Mouse (Mus musculus): ENCODE measurements at regions not wholly inside any gene's neighbourhood (a gene's known extent, or its start where the extent isn't known, plus 50 kb on each side); places are given as distances from the start of the nearest gene placed in this dataset.

- no peak for DNase-seq (ENCODE audit: low spot score)
- 71% methylated on average over 4 of the region's 4 CpGs for WGBS
These were observed 236.4 kb upstream of the Adgrl2 start for GRCm38 (mm10) chr3:149226723-149227122.

GRCm38 (mm10) chr3:149225684-149226083 lies 235.3 kb upstream of the Adgrl2 start:
- H3K36me3 ChIP-seq (ENCODE audit: insufficient read depth, low read length): no peaks in the 10 kb centered on the region
- H3K27ac ChIP-seq: no peak overlapping the region
- H3K9me3 ChIP-seq (replicated peaks; ENCODE audit: low read length): no peaks in the 10 kb centered on the region
- no peak overlapping the region for H3K4me3 ChIP-seq (replicated peaks; ENCODE audit: low read depth, low read length)
- TF ChIP-seq CTCF (IDR thresholded peaks at IDR 0.05; ENCODE audit: low read depth): no peak
- H3K9ac ChIP-seq (ENCODE audit: low read depth, low read length): no peak overlapping the region
- H3K4me2 ChIP-seq (ENCODE audit: low read length): no peak overlapping the region
- DNase-seq (ENCODE audit: low spot score) (no peak), ATAC-seq (replicated peaks; ENCODE audit: low FRiP score, low read depth) (no peak)
- no peaks in the 10 kb centered on the region for H3K27me3 ChIP-seq (ENCODE audit: insufficient read depth, low read length)
- WGBS: 66% methylated on average over 17 of the region's 17 CpGs
- H3K4me1 ChIP-seq (replicated peaks; ENCODE audit: insufficient read depth, low read length): no peaks in the 10 kb centered on the region; the same call in 1 of the 2 replicates

More at GRCm38 (mm10) chr3:149226723-149227122, 236.4 kb upstream of the Adgrl2 start:
- no peaks in the 10 kb centered on the region for H3K9me3 ChIP-seq (replicated peaks; ENCODE audit: low read length)
- no peak for ATAC-seq (replicated peaks; ENCODE audit: low FRiP score, low read depth)
- H3K4me3 ChIP-seq (replicated peaks; ENCODE audit: low read depth, low read length): no peak overlapping the region
- no peaks in the 10 kb centered on the region for H3K27me3 ChIP-seq (ENCODE audit: insufficient read depth, low read length)
- no peak for TF ChIP-seq CTCF (IDR thresholded peaks at IDR 0.05; ENCODE audit: low read depth)
- no peak overlapping the region for H3K9ac ChIP-seq (ENCODE audit: low read depth, low read length)
- H3K27ac ChIP-seq: no peak overlapping the region
- no peak overlapping the region for H3K4me2 ChIP-seq (ENCODE audit: low read length)
- no peaks in the 10 kb centered on the region for H3K36me3 ChIP-seq (ENCODE audit: insufficient read depth, low read length)
- no peaks in the 10 kb centered on the region for H3K4me1 ChIP-seq (replicated peaks; ENCODE audit: insufficient read depth, low read length)

GRCm38 (mm10) chr3:149224271-149224670 lies 233.9 kb upstream of the Adgrl2 start:
- 80% methylated on average over 4 of the region's 4 CpGs for WGBS
- ATAC-seq (replicated peaks; ENCODE audit: low FRiP score, low read depth): no peak
- DNase-seq (ENCODE audit: low spot score): no peak
- Histone ChIP-seq H3K9me3 (replicated peaks; ENCODE audit: low read length) (no peaks in the 10 kb centered on the region), H3K36me3 (ENCODE audit: insufficient read depth, low read length) (no peaks in the 10 kb centered on the region), H3K9ac (ENCODE audit: low read depth, low read length) (no peak overlapping the region), H3K27ac (no peak overlapping the region), H3K4me1 (replicated peaks; ENCODE audit: insufficient read depth, low read length) (peaks cover 14% of the 10 kb centered on the region), H3K4me3 (replicated peaks; ENCODE audit: low read depth, low read length) (no peak overlapping the region), H3K27me3 (ENCODE audit: insufficient read depth, low read length) (no peaks in the 10 kb centered on the region), H3K4me2 (ENCODE audit: low read length) (no peak overlapping the region)
- TF ChIP-seq CTCF (IDR thresholded peaks at IDR 0.05; ENCODE audit: low read depth): no peak

GRCm38 (mm10) chr3:149223776-149224175 lies 233.4 kb upstream of the Adgrl2 start:
- Histone ChIP-seq H3K4me2 (ENCODE audit: low read length) (no peak overlapping the region), H3K4me3 (replicated peaks; ENCODE audit: low read depth, low read length) (no peak overlapping the region), H3K9me3 (replicated peaks; ENCODE audit: low read length) (no peaks in the 10 kb centered on the region), H3K36me3 (ENCODE audit: insufficient read depth, low read length) (no peaks in the 10 kb centered on the region), H3K27ac (no peak overlapping the region), H3K4me1 (replicated peaks; ENCODE audit: insufficient read depth, low read length) (peaks cover 15% of the 10 kb centered on the region), H3K27me3 (ENCODE audit: insufficient read depth, low read length) (no peaks in the 10 kb centered on the region), H3K9ac (ENCODE audit: low read depth, low read length) (no peak overlapping the region)
- DNase-seq (ENCODE audit: low spot score) (no peak), ATAC-seq (replicated peaks; ENCODE audit: low FRiP score, low read depth) (no peak)
- 94% methylated on average over 5 of the region's 5 CpGs for WGBS
- TF ChIP-seq CTCF (IDR thresholded peaks at IDR 0.05; ENCODE audit: low read depth): no peak

- Histone ChIP-seq H3K4me1 (replicated peaks; ENCODE audit: insufficient read depth, low read length) (peaks cover 18% of the 10 kb centered on the region), H3K9ac (ENCODE audit: low read depth, low read length) (no peak overlapping the region), H3K9me3 (replicated peaks; ENCODE audit: low read length) (no peaks in the 10 kb centered on the region), H3K27ac (no peak overlapping the region), H3K4me2 (ENCODE audit: low read length) (no peak overlapping the region), H3K4me3 (replicated peaks; ENCODE audit: low read depth, low read length) (no peak overlapping the region), H3K36me3 (ENCODE audit: insufficient read depth, low read length) (no peaks in the 10 kb centered on the region), H3K27me3 (ENCODE audit: insufficient read depth, low read length) (no peaks in the 10 kb centered on the region)
- WGBS: 73% methylated on average over 4 of the region's 4 CpGs
- TF ChIP-seq CTCF (IDR thresholded peaks at IDR 0.05; ENCODE audit: low read depth): no peak
- ATAC-seq (replicated peaks; ENCODE audit: low FRiP score, low read depth) (no peak), DNase-seq (ENCODE audit: low spot score) (no peak)
These were observed 230.6 kb upstream of the Adgrl2 start for GRCm38 (mm10) chr3:149220958-149221357.

- ATAC-seq (replicated peaks; ENCODE audit: low FRiP score, low read depth): peak; percentile 68
These were observed 230.1 kb upstream of the Adgrl2 start for GRCm38 (mm10) chr3:149220304-149220951.

More at GRCm38 (mm10) chr3:149220304-149220951, 230.1 kb upstream of the Adgrl2 start:
- Histone ChIP-seq H3K9ac (ENCODE audit: low read depth, low read length) (no peak overlapping the region), H3K36me3 (ENCODE audit: insufficient read depth, low read length) (no peaks in the 10 kb centered on the region), H3K4me3 (replicated peaks; ENCODE audit: low read depth, low read length) (no peak overlapping the region), H3K9me3 (replicated peaks; ENCODE audit: low read length) (no peaks in the 10 kb centered on the region), H3K4me2 (ENCODE audit: low read length) (no peak overlapping the region), H3K27me3 (ENCODE audit: insufficient read depth, low read length) (no peaks in the 10 kb centered on the region), H3K27ac (peak overlapping the region; percentile 60; the same call in 1 of the 2 replicates), H3K4me1 (replicated peaks; ENCODE audit: insufficient read depth, low read length) (peaks cover 18% of the 10 kb centered on the region)
- TF ChIP-seq CTCF (IDR thresholded peaks at IDR 0.05; ENCODE audit: low read depth): no peak
- peak; percentile 49 for DNase-seq (ENCODE audit: low spot score)
- WGBS: 33% methylated on average over 8 of the region's 8 CpGs

Measured in kidney, postnatal 0 days (tissue).